Mouse (Mus musculus) kidney, embryonic 15.5 days (tissue): ENCODE results near the gene Hus1b. TPM values are rescaled to one million over a fixed set of nuclear protein-coding genes. Genes with fewer than 3 reads are reported as not detected.

Experiments
- ATAC-seq: fragments of 200-750 bp; cut with Nextera tagmentation; replicated peaks from 2 replicates; pipeline ENCODE4 v1.8.0; 2017; ENCODE audit warnings: moderate TSS enrichment; ENCODE audit not compliant: low FRiP score
- H3K27ac ChIP-seq: fragments of 300-500 bp; sonication (generic); 2 replicates; pipeline ENCODE4 v1.5.1; 2015; ENCODE audit warnings: mild to moderate bottlenecking, inconsistent platforms
- H3K27me3 ChIP-seq: fragments of 300-500 bp; sonication (generic); 2 replicates; pipeline ENCODE4 v1.6.1; 2015; ENCODE audit warnings: inconsistent platforms
- H3K36me3 ChIP-seq: fragments of 300-500 bp; sonication (generic); 2 replicates; pipeline ENCODE4 v1.6.1; 2015; ENCODE audit warnings: inconsistent platforms
- H3K4me1 ChIP-seq: fragments of 300-500 bp; sonication (generic); 2 replicates; pipeline ENCODE4 v1.6.1; 2015; ENCODE audit warnings: inconsistent platforms
- H3K4me2 ChIP-seq: fragments of 300-500 bp; sonication (generic); 2 replicates; pipeline ENCODE4 v1.6.1; 2015; ENCODE audit warnings: moderate library complexity, mild to moderate bottlenecking, inconsistent platforms
- H3K4me3 ChIP-seq: fragments of 300-500 bp; sonication (generic); replicated peaks from 2 replicates; pipeline ENCODE4 v1.5.1; 2015; ENCODE audit warnings: mild to moderate bottlenecking, inconsistent platforms
- H3K9ac ChIP-seq: fragments of 300-500 bp; sonication (generic); 2 replicates; pipeline ENCODE4 v1.6.1; 2015; ENCODE audit warnings: mild to moderate bottlenecking, inconsistent platforms
- H3K9me3 ChIP-seq: fragments of 300-500 bp; sonication (generic); replicated peaks from 2 replicates; pipeline ENCODE4 v1.6.1; 2016; ENCODE audit warnings: inconsistent platforms
- WGBS: fragments of 180-500 bp; shearing (Covaris S2); methylation state at CpG from one replicate; pipeline ENCODE4 v1.1.7; 2015; ENCODE audit warnings: mixed read lengths; 5-methylcytosine and 5-hydroxymethylcytosine counted together
- polyA plus RNA-seq: library from polyadenylated mRNA; unstranded; fragments of >200 nt; fragmentation: Nextera tagmentation; extraction: Ambion mirVana; gene quantifications from 2 replicates; pipeline ENCODE4 v1.2.1, GENCODE M21; 2015

The Hus1b gene
- polyA plus RNA-seq, 1 experiment from 2014 or later = not detected

DNA sequence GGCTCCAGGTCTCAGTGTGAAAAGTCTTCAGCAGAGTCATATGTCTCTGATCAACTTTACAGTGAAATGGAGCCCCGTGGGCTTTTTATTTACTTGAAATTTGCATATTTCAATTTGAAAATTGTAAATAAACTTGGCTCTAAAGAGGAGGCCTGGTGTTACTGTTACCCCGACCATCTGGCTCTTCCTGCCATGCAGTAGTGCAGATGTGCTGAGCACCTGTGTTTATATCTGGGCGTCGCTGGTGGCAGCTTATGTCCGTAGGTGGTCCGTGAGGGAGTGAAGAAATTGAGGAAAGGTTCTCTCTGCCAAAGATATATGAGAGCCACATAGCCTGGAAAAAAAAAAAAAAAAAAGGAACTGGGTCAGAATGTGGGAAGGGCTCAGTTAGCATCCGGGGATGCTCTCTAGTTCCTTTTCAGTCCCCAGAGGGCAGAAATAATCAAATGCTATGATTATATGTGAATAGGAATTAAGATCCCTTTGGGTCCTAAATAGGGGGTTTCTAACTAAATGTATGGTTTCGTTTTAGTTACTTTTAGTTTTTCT, 29.1 kb upstream of the Hus1b start:
- Histone ChIP-seq H3K9me3 (no peaks in the 10 kb centered on the region), H3K4me1 (peaks cover 9% of the 10 kb centered on the region; the same call in 1 of the 2 replicates)
- 65% methylated on average over 8 of the region's 8 CpGs for WGBS

DNA sequence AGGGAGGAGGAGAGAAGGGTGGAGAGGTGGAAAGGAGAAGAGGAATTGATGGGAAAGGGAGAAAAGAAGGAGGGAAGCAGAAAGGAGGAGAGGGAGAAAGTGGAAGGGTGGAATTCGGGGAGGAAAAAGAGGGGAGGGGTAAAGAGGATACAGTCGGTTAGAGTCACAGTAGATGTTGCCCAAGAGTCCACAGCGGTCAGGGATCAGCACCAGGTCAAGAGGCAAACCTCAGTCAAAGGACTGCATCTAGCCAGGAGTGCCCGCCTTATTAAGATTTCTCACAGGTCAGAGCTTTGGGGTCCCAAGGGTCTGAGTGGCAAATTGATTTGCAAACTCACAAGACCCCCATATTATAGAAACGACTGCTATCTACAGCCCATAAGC, 26.7 kb upstream of the Hus1b start:
- ATAC-seq = peak; percentile 72
- peaks cover 9% of the 10 kb centered on the region; the same call in 1 of the 2 replicates for H3K4me1 ChIP-seq
- 16% methylated on average over 5 of the region's 5 CpGs for WGBS
- no peak overlapping the region for H3K27ac ChIP-seq
- H3K4me3 ChIP-seq = peak overlapping the region; percentile 95
- H3K27me3 ChIP-seq = 0 out of 2 replicates have a peak, but pooled peaks cover 6% of the 10 kb centered on the region
- H3K9ac ChIP-seq = peak overlapping the region; percentile 85
- no peaks in the 10 kb centered on the region for H3K9me3 ChIP-seq
- peak overlapping the region; percentile 67 for H3K4me2 ChIP-seq
- H3K36me3 ChIP-seq = no peaks in the 10 kb centered on the region

More for the DNA sequence above, 29.1 kb upstream of the Hus1b start:
- Histone ChIP-seq H3K9ac (no peak overlapping the region), H3K36me3 (no peaks in the 10 kb centered on the region), H3K4me2 (no peak overlapping the region), H3K4me3 (no peak overlapping the region), H3K27me3 (0 out of 2 replicates have a peak, but pooled peaks cover 6% of the 10 kb centered on the region), H3K27ac (no peak overlapping the region)
- ATAC-seq = no peak

DNA sequence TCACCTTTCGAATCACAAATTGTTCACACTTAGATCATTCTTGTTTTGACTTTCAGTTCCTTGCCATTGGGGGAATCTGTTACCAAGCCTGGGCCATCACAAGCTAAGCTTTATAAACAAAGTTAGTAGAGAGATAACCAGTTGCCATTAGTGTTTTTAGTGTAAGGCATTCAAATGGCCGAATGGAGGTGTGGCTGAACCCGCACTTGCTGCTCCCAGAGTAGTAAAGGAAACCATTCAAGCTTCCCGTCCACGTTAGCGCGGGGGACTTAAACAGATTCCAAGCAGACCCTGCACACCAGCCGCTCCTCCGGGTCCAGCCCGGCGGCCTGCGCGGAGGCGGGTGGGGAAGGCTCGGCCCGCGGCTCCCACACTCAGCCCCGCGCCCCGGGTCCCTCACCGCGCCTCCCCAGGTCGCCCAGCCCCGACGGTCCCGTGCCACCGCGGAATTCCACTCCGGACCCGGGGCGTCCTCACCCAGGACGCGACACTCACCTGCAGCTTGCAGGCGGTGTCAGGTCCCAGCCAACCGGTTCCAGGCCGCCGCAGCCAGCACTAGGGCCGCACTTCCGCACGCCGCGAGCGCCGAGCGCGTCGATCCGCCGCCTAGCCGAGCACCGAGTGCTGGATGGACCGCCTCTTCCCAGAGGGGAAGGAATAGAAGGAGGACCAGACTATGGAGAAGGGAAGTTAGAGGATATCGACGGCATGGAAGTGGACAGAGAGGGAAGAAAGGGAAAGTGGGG, 26.1 kb upstream of the Hus1b start, which contains the start of the genes Exoc2 and Gm5447:
Gene Exoc2, minus strand, starts transcription at position 593 of the 746 bp plus-strand sequence.
Gene Gm5447, plus strand, starts transcription at position 704 of the 746 bp plus-strand sequence.
- peaks cover 9% of the 10 kb centered on the region; the same call in 1 of the 2 replicates for H3K4me1 ChIP-seq
- peak within 1 kb of the TSS; percentile 67 for H3K4me2 ChIP-seq
- 0 out of 2 replicates have a peak, but pooled peaks cover 6% of the 10 kb centered on the region for H3K27me3 ChIP-seq
- under 1% methylated on average over 54 of the region's 54 CpGs for WGBS
- peak within 1 kb of the TSS; percentile 95 for H3K4me3 ChIP-seq
- no peaks in the 10 kb centered on the region for H3K9me3 ChIP-seq
- peak; percentile 99 for ATAC-seq
- no peaks in the 10 kb centered on the region for H3K36me3 ChIP-seq
- H3K27ac ChIP-seq = peak within 1 kb of the TSS; percentile 94
- peak within 1 kb of the TSS; percentile 85 for H3K9ac ChIP-seq

DNA sequence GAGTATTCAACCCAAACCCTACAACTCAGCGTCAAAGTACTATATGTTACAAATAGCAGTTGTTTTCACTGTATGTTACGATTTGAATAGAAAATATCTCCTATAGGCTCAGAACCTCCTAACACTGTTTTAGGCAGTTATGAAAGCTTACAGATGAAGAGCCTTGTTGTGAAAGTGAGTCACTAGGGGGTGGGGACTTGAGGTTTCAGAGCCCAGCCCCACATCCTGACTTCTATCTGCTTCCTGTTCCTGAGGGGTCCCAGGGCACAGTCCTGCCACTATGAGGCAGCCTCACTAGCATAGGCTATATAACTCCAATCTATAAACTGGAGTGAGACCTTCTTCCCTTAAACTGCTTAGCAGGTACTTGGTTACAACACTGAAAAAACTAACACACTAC, 24.5 kb upstream of the Hus1b start:
- Histone ChIP-seq H3K4me2 (no peak overlapping the region), H3K36me3 (no peaks in the 10 kb centered on the region), H3K9me3 (no peaks in the 10 kb centered on the region), H3K9ac (no peak overlapping the region), H3K27ac (no peak overlapping the region), H3K4me3 (no peak overlapping the region), H3K4me1 (peaks cover 12% of the 10 kb centered on the region), H3K27me3 (0 out of 2 replicates have a peak, but pooled peaks cover 6% of the 10 kb centered on the region)
- no peak for ATAC-seq
- 94% methylated on average over 2 of the region's 2 CpGs for WGBS

DNA sequence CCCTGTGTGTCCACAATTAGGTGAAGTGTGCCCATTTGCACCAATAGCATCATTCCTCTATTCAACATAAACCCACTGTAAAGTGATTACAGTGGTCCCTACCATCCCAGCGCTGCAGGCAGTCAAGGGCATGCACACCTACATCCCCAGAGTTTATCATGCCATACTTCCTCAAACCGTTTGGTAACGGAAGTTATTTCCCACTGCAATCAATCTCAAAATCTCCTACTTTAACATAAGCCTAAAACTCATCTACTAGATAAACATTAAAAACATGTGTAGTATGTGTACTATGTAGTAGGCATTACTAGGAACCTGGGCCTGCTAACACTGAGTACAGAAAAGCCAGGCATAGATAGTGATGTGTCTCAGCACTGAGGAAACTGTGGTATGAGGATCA, 23.5 kb upstream of the Hus1b start:
- no peaks in the 10 kb centered on the region for H3K9me3 ChIP-seq
- H3K4me1 ChIP-seq = peaks cover 22% of the 10 kb centered on the region
- no peak overlapping the region for H3K4me3 ChIP-seq
- 88% methylated on average over 3 of the region's 3 CpGs for WGBS
- H3K36me3 ChIP-seq = no peaks in the 10 kb centered on the region
- H3K27ac ChIP-seq = no peak overlapping the region
- 0 out of 2 replicates have a peak, but pooled peaks cover 5% of the 10 kb centered on the region for H3K27me3 ChIP-seq
- no peak for ATAC-seq
- no peak overlapping the region for H3K9ac ChIP-seq
- no peak overlapping the region for H3K4me2 ChIP-seq

DNA sequence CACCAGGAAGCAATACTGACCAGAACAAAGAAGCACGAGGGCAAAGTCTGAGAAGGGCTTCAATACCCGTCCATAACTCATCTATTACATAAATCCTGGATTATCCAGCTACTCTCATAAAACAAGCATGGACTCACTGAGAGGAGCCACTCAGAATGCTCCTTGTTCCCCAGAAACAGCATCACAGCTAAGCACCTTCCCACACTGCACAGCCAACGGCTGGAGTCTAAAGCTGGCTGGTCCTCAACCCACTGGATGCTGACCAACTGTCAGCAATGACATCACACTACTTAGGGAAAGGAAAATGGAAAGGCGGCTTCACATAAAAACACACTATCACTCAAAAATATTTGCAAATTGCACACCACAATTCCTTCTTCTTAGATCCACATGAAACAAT, 20.8 kb upstream of the Hus1b start:
- 67% methylated on average over 4 of the region's 4 CpGs for WGBS
- ATAC-seq = no peak

DNA sequence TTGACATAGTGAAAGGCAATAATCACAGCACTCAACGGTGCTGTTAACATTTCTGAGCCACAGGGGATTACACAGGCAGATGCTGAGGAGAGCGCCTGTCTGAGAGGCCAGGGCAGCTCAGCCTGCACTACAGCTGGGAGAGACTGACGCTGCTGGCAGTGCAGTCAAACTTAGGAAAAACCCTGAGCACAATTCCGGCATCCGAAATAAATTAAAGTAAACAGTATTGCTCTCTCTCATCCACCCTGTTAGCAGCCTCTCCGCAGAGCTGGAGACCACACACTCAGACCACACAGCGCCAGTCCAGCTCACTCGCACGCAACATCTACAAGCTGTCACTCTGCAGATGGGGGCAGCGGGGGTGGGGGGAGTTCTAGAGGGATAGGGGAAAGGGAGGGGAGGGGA, 18.9 kb upstream of the Hus1b start:
- Histone ChIP-seq H3K9me3 (no peaks in the 10 kb centered on the region), H3K36me3 (no peaks in the 10 kb centered on the region), H3K4me1 (peaks cover 17% of the 10 kb centered on the region), H3K4me3 (no peak overlapping the region), H3K9ac (no peak overlapping the region), H3K27me3 (no peaks in the 10 kb centered on the region), H3K4me2 (peak overlapping the region; percentile 46), H3K27ac (0 out of 2 replicates have a peak overlapping the region, but pooled peaks have one; percentile 48)
- WGBS = 14% methylated on average over 10 of the region's 10 CpGs
- peak; percentile 88 for ATAC-seq

More for the DNA sequence above, 20.8 kb upstream of the Hus1b start:
- Histone ChIP-seq H3K4me1 (peaks cover 22% of the 10 kb centered on the region), H3K27me3 (no peaks in the 10 kb centered on the region), H3K36me3 (no peaks in the 10 kb centered on the region), H3K4me3 (no peak overlapping the region), H3K9ac (no peak overlapping the region), H3K27ac (no peak overlapping the region), H3K4me2 (no peak overlapping the region), H3K9me3 (no peaks in the 10 kb centered on the region)

DNA sequence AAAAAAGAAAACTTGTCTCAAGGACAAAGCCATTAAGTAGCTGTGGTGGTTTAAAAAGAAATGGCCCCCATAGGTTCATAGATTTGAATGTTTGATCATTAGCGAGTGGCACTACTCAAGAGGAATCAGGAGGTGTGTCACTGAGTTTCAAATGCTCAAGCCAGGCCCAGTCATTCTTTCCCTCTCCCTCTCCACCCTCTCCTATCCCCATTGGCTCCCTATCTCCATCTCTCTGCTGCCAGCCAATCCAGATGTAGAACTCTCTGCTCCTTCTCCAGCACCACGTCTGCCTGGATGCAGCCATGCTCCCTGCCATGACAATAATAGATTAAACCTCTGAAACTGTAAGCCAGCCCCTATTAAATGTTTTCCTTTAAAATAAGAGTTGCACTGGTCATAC, 14.4 kb upstream of the Hus1b start:
- Histone ChIP-seq H3K4me1 (peaks cover 13% of the 10 kb centered on the region), H3K4me3 (no peak overlapping the region)
- 73% methylated on average over 2 of the region's 2 CpGs for WGBS

DNA sequence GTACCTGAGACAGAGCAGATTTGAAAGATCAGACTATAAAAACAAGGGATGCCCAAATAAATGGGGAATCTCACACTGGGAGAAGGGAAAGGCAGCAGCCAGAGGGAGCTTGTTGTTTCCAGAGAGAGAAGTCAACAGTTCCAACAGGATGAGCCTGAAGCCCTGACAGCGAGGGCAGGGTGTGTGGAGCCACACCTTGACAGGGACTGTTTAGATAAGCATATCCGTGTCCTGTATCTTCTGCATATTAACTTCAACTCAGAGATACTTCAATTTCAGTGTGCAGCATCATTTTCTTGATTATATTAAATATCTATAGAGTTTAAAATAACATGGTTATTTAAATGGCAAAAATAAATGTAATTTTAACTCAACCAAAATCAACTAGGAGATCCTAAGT, 13.2 kb upstream of the Hus1b start:
- H3K4me3 ChIP-seq = no peak overlapping the region
- H3K4me1 ChIP-seq = peaks cover 2% of the 10 kb centered on the region
- no peak overlapping the region for H3K9ac ChIP-seq
- H3K36me3 ChIP-seq = no peaks in the 10 kb centered on the region
- H3K27ac ChIP-seq = no peak overlapping the region
- H3K4me2 ChIP-seq = no peak overlapping the region
- no peak for ATAC-seq
- WGBS = 84% methylated on average over 2 of the region's 2 CpGs
- no peaks in the 10 kb centered on the region for H3K27me3 ChIP-seq
- H3K9me3 ChIP-seq = no peaks in the 10 kb centered on the region

More for the DNA sequence above, 14.4 kb upstream of the Hus1b start:
- Histone ChIP-seq H3K27ac (no peak overlapping the region), H3K4me2 (no peak overlapping the region), H3K36me3 (no peaks in the 10 kb centered on the region), H3K9me3 (no peaks in the 10 kb centered on the region), H3K9ac (no peak overlapping the region), H3K27me3 (no peaks in the 10 kb centered on the region)
- ATAC-seq = no peak

DNA sequence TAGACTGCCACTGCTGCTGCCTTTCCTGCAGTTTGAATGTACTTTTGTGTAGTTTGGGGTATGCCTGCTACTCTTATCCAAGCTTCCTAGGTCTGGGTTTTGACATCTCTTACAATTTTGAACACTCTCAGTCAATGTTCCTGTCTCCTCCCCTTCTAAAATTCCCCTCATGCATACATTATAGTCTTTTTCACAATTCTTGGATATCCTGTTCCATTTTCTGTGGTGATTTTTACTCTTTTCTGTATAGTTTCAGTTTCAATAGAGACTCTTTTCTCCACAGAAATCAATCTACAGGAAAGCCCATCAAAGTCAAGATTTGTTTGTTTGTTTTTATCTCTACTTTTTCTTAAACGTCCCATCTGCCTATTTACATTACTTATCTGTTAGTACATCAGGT, 6.0 kb upstream of the Hus1b start:
- Histone ChIP-seq H3K27me3 (no peaks in the 10 kb centered on the region), H3K27ac (no peak overlapping the region), H3K4me1 (no peaks in the 10 kb centered on the region), H3K4me2 (no peak overlapping the region), H3K9me3 (no peaks in the 10 kb centered on the region), H3K36me3 (no peaks in the 10 kb centered on the region), H3K4me3 (no peak overlapping the region), H3K9ac (no peak overlapping the region)
- ATAC-seq = no peak
- 57% methylated on average over 1 of the region's 1 CpGs for WGBS

DNA sequence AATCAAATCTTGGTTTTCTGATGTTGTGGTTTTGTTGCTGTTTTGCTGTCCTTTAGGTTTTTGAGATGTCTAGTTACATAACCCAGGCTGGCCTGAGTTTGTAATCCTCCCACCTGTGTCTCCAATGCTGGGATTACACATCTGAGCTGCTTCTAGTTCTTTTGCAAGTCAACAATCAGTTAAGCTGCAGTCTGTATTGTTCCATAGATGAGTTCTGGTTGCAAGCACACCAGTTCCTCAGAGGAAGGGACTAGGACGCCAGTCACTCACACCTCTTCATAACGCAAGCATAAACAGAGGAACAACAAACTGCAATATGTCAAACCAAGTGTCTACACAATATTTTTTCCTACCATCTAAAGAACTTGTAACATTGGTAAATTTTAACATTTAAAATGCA, 4.5 kb upstream of the Hus1b start:
- no peaks in the 10 kb centered on the region for H3K9me3 ChIP-seq
- H3K9ac ChIP-seq = no peak overlapping the region
- ATAC-seq = no peak
- no peaks in the 10 kb centered on the region for H3K4me1 ChIP-seq
- H3K4me3 ChIP-seq = no peak overlapping the region
- no peaks in the 10 kb centered on the region for H3K27me3 ChIP-seq
- no peak overlapping the region for H3K27ac ChIP-seq
- no peaks in the 10 kb centered on the region for H3K36me3 ChIP-seq
- no peak overlapping the region for H3K4me2 ChIP-seq
- WGBS = 93% methylated on average over 2 of the region's 2 CpGs

DNA sequence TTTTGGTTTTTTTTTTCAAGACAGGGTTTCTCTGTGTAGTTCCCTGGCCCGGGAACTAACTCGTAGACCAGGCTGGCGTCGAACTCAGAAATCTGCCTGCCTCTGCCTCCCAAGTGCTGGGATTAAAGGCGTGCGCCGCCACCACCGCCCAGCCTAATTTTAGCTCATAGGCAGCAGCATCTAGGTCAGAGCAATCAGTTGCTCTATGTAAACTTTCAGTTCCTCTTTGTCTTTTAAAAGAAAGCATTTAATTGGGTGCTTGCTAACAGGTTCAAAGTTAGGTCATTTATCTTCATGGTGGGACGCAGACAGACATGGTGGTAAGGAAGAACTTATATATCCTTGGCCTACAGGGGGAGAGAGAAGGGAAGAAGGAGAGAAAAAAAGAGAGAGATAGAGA, 1.6 kb upstream of the Hus1b start:
- Histone ChIP-seq H3K4me2 (no peak overlapping the region), H3K27me3 (no peaks in the 10 kb centered on the region), H3K9ac (no peak overlapping the region), H3K36me3 (no peaks in the 10 kb centered on the region), H3K4me3 (no peak overlapping the region), H3K27ac (no peak overlapping the region), H3K9me3 (no peaks in the 10 kb centered on the region), H3K4me1 (no peaks in the 10 kb centered on the region)
- WGBS = 95% methylated on average over 9 of the region's 9 CpGs
- ATAC-seq = no peak
